Mouse (Mus musculus) MEL (cell line): ENCODE data around the gene Mfsd4a. TPM values are rescaled to one million over a fixed set of nuclear protein-coding genes. Genes with fewer than 3 reads are reported as not detected.

Experiments
- DNase-seq: peaks from one replicate; pipeline ENCODE4 v3.0.0; 2011; ENCODE audit warnings: low read depth, low spot score
- H3K27ac ChIP-seq: 2 replicates; pipeline ENCODE4 v1.5.1; 2012; ENCODE audit warnings: low read depth, mild to moderate bottlenecking, control low read depth, low read length, moderate library complexity; ENCODE audit not compliant: control insufficient read depth
- H3K27me3 ChIP-seq, 2 experiments: fragments of 150-350 bp in 1 of 2; sonication (generic) in 1 of 2; 2 replicates each; pipeline ENCODE4 v1.6.1; 2012; ENCODE audit warnings: low read length in 2 of 2, mild to moderate bottlenecking in 2 of 2, improper control_type of control experiment in 1 of 2, moderate library complexity in 1 of 2; ENCODE audit not compliant: insufficient read depth in 2 of 2, control insufficient read depth in 1 of 2
- H3K36me3 ChIP-seq, 2 experiments: 2 replicates each; pipeline ENCODE4 v1.6.1; 2012 to 2014; ENCODE audit warnings: low read length in 2 of 2, improper control_type of control experiment in 1 of 2, inconsistent platforms in 1 of 2, mild to moderate bottlenecking in 1 of 2; ENCODE audit not compliant: insufficient read depth in 2 of 2, control insufficient read depth in 1 of 2
- H3K4me1 ChIP-seq, 2 experiments: fragments of 150-350 bp in 1 of 2; sonication (generic) in 1 of 2; 2 replicates each; pipeline ENCODE4 v1.6.1; 2012; ENCODE audit warnings: low read length in 2 of 2, improper control_type of control experiment in 1 of 2, mild to moderate bottlenecking in 1 of 2; ENCODE audit not compliant: insufficient read depth in 2 of 2, control insufficient read depth in 1 of 2
- H3K4me3 ChIP-seq, 2 experiments: fragments of 150-350 bp in 1 of 2; sonication (generic) in 1 of 2; 2 replicates each; pipeline ENCODE4 v1.5.1; 2012; ENCODE audit warnings: low read depth in 2 of 2, low read length in 2 of 2, mild to moderate bottlenecking in 2 of 2, moderate library complexity in 2 of 2, control low read depth in 1 of 2, improper control_type of control experiment in 1 of 2; ENCODE audit not compliant: control insufficient read depth in 1 of 2, insufficient read depth in 1 of 2
- H3K79me2 ChIP-seq: 2 replicates; pipeline ENCODE4 v1.6.1; 2012; ENCODE audit warnings: mild to moderate bottlenecking, low read length, moderate library complexity; ENCODE audit not compliant: control insufficient read depth, poor library complexity, insufficient read depth
- H3K9ac ChIP-seq: 2 replicates; pipeline ENCODE4 v1.6.1; 2012; ENCODE audit warnings: low read depth, mild to moderate bottlenecking, control low read depth, low read length, moderate library complexity; ENCODE audit not compliant: control insufficient read depth, poor library complexity, severe bottlenecking
- H3K9me3 ChIP-seq: fragments of 150-350 bp; sonication (generic); replicated peaks from 2 replicates; pipeline ENCODE4 v1.6.1; 2012; ENCODE audit warnings: mild to moderate bottlenecking, low read length, improper control_type of control experiment, moderate library complexity; ENCODE audit not compliant: insufficient read depth
- BHLHE40 ChIP-seq: IDR thresholded peaks from 2 replicates; pipeline ENCODE4 v1.6.1; 2012; ENCODE audit warnings: low read depth, mild to moderate bottlenecking, inconsistent platforms, low read length, improper control_type of control experiment, borderline replicate concordance
- CHD1 ChIP-seq: IDR thresholded peaks from 2 replicates; pipeline ENCODE4 v1.6.1; 2012; ENCODE audit warnings: low read depth, mild to moderate bottlenecking, inconsistent platforms, low read length, improper control_type of control experiment
- CTCF ChIP-seq, 3 experiments: IDR thresholded peaks in 2 of 3; conservative IDR thresholded peaks in 1 of 3; 2 replicates each; pipeline ENCODE4 v1.5.1; 2011 to 2012; ENCODE audit warnings: low read length in 3 of 3, low read depth in 2 of 3, mild to moderate bottlenecking in 2 of 3, improper control_type of control experiment in 1 of 3, inconsistent platforms in 1 of 3, mixed read lengths in 1 of 3, moderate library complexity in 1 of 3; ENCODE audit not compliant: control insufficient read depth in 1 of 3, insufficient read depth in 1 of 3, poor library complexity in 1 of 3, severe bottlenecking in 1 of 3
- ETS1 ChIP-seq: IDR thresholded peaks from 2 replicates; pipeline ENCODE4 v1.6.1; 2012; ENCODE audit warnings: low read depth, mild to moderate bottlenecking, inconsistent platforms, low read length, improper control_type of control experiment, moderate library complexity
- GABPA ChIP-seq: IDR thresholded peaks from 2 replicates; pipeline ENCODE4 v1.6.1; 2012; ENCODE audit warnings: low read depth, mild to moderate bottlenecking, inconsistent platforms, low read length, improper control_type of control experiment, moderate library complexity
- HCFC1 ChIP-seq: IDR thresholded peaks from 2 replicates; pipeline ENCODE4 v1.6.1; 2012; ENCODE audit warnings: low read depth, mild to moderate bottlenecking, inconsistent platforms, low read length, improper control_type of control experiment, moderate library complexity
- JUND ChIP-seq: IDR thresholded peaks from 2 replicates; pipeline ENCODE4 v1.6.1; 2011; ENCODE audit warnings: low read depth, mild to moderate bottlenecking, improper control_type of control experiment, low read length
- KAT2A ChIP-seq: conservative IDR thresholded peaks from 2 replicates; pipeline ENCODE4 v1.6.1; 2012; ENCODE audit warnings: low read depth, low read length, improper control_type of control experiment, inconsistent platforms
- MAX ChIP-seq: IDR thresholded peaks from 2 replicates; pipeline ENCODE4 v1.6.1; 2011; ENCODE audit warnings: low read length, improper control_type of control experiment
- MXI1 ChIP-seq: IDR thresholded peaks from 2 replicates; pipeline ENCODE4 v1.6.1; 2011; ENCODE audit warnings: mild to moderate bottlenecking, low read depth, low read length, improper control_type of control experiment
- MYB ChIP-seq: IDR thresholded peaks from 2 replicates; pipeline ENCODE4 v1.6.1; 2011; ENCODE audit warnings: mild to moderate bottlenecking, low read depth, low read length, improper control_type of control experiment
- MYC ChIP-seq: IDR thresholded peaks from 2 replicates; pipeline ENCODE4 v1.6.1; 2011; ENCODE audit warnings: low read depth, mild to moderate bottlenecking, low read length, improper control_type of control experiment, moderate library complexity
- NELFE ChIP-seq: IDR thresholded peaks from 2 replicates; pipeline ENCODE4 v1.6.1; 2011; ENCODE audit warnings: low read depth, low read length, improper control_type of control experiment
- NRF1 ChIP-seq: IDR thresholded peaks from 2 replicates; pipeline ENCODE4 v1.6.1; 2014; ENCODE audit warnings: low read depth, mild to moderate bottlenecking, inconsistent platforms, low read length, improper control_type of control experiment, moderate library complexity; ENCODE audit not compliant: poor library complexity, insufficient read depth, severe bottlenecking
- RCOR1 ChIP-seq: IDR thresholded peaks from 2 replicates; pipeline ENCODE4 v1.6.1; 2012; ENCODE audit warnings: low read depth, mild to moderate bottlenecking, inconsistent platforms, low read length, improper control_type of control experiment
- TAL1 ChIP-seq: IDR thresholded peaks from 2 replicates; pipeline ENCODE4 v1.6.1; 2012; ENCODE audit warnings: mild to moderate bottlenecking, inconsistent platforms, low read length, moderate library complexity, mixed read lengths
- ZC3H11A ChIP-seq: IDR thresholded peaks from 2 replicates; pipeline ENCODE4 v1.6.1; 2012; ENCODE audit warnings: low read depth, mild to moderate bottlenecking, inconsistent platforms, low read length, improper control_type of control experiment
- polyA plus RNA-seq, 2 experiments: library from polyadenylated mRNA; stranded (reverse) in 1 of 2; unstranded in 1 of 2; fragments of >175 nt in 1 of 2; fragments of >200 nt in 1 of 2; gene quantifications; 2 replicates each; pipeline versions ENCODE4 v1.2.1 to v1.2.4; 2012; ENCODE audit warnings: low replicate concordance in 2 of 2, low read depth in 1 of 2; ENCODE audit not compliant: insufficient read length in 2 of 2, insufficient read depth in 1 of 2, missing spikeins in 1 of 2
- total RNA-seq: library from RNA; depleted of rRNA; stranded (reverse); fragments of 300-350 nt; gene quantifications from 2 replicates; pipeline ENCODE4 v1.2.3, GENCODE M21; 2012; rRNA removed

Gene Mfsd4a
- total and polyA plus RNA-seq, 3 experiments = 3.6 to 15.5 TPM; not detected in 1

- Histone ChIP-seq H3K27ac (no peak overlapping the region), H3K4me3 (no peak overlapping the region), H3K9me3 (no peaks in the 10 kb centered on the region), H3K79me2 (peaks cover 56% of the 10 kb centered on the region), H3K36me3 (peaks cover 0 to 18% of the 10 kb centered on the region in 2 experiments; a peak in 3 of 4 replicates), H3K27me3 (no peaks in the 10 kb centered on the region), H3K4me1 (peaks cover 5 to 10% of the 10 kb centered on the region in 2 experiments; a peak in 2 of 4 replicates), H3K9ac (no peak overlapping the region)
- DNase-seq = no peak
- TF ChIP-seq BHLHE40 = no peak
- TF ChIP-seq MYC = no peak
- TF ChIP-seq NRF1 = no peak
- TF ChIP-seq JUND = no peak
- TF ChIP-seq TAL1 = no peak
- TF ChIP-seq ETS1 = no peak
- TF ChIP-seq MXI1 = no peak
- TF ChIP-seq MAX = no peak
- no peak for TF ChIP-seq HCFC1
- TF ChIP-seq MYB = no peak
- no peak for TF ChIP-seq CHD1
- TF ChIP-seq CTCF (IDR thresholded peaks at IDR 0.05 in 2 of 3, conservative IDR thresholded peaks at IDR 0.05 in 1 of 3; ENCODE audit: control insufficient read depth in 1 of 3, insufficient read depth in 1 of 3, low read depth in 2 of 3, low read length in 3 of 3, poor library complexity in 1 of 3, severe bottlenecking in 1 of 3) = no peak
- TF ChIP-seq GABPA = no peak
- no peak for TF ChIP-seq RCOR1
- TF ChIP-seq ZC3H11A = no peak
- TF ChIP-seq KAT2A = no peak
- no peak for TF ChIP-seq NELFE
Observed at GRCm38 (mm10) chr1:131973991-131974390, 93.9 kb downstream of the Mfsd4a start.

Other genes with a start within 250 kb of the Mfsd4a start
- gene Slc41a1, start 240.6 kb downstream of the Mfsd4a start, total RNA-seq = 3.4 and 3.8 TPM in 2 replicates
- gene Slc41a1, start 240.6 kb downstream of the Mfsd4a start, polyA plus RNA-seq = 1 to 10 TPM in 1 of 2 experiments, not detected in 1; 8.3 TPM
- 22.1 and 23.5 TPM in 2 replicates for gene Rab29, start 200.8 kb downstream of the Mfsd4a start, total RNA-seq
- gene Rab29, start 200.8 kb downstream of the Mfsd4a start, polyA plus RNA-seq = 10 to 100 TPM in 1 of 2 experiments, not detected in 1; 26.3 TPM
- 113 and 121 TPM in 2 replicates for gene Nucks1, start 157.5 kb downstream of the Mfsd4a start, total RNA-seq
- gene Nucks1, start 157.5 kb downstream of the Mfsd4a start, polyA plus RNA-seq = 10 to 100 TPM; 53.7 to 84.0 TPM
- 34.1 and 40.7 TPM in 2 replicates for gene Slc45a3, start 105.1 kb downstream of the Mfsd4a start, total RNA-seq
- 10 to 100 TPM in 1 of 2 experiments, not detected in 1; 15.6 TPM for gene Slc45a3, start 105.1 kb downstream of the Mfsd4a start, polyA plus RNA-seq
- gene Elk4, start 60.5 kb downstream of the Mfsd4a start, total RNA-seq = 18.8 and 19.4 TPM in 2 replicates
- 100 to 1,000 TPM in 1 of 2 experiments, 10 to 100 TPM in 1; 20.3 to 191 TPM for gene Elk4, start 60.5 kb downstream of the Mfsd4a start, polyA plus RNA-seq
- 0.56 and 1.3 TPM in 2 replicates for gene Cdk18, start 71.6 kb upstream of the Mfsd4a start, total RNA-seq
- gene Cdk18, start 71.6 kb upstream of the Mfsd4a start, polyA plus RNA-seq = 10 to 100 TPM in 1 of 2 experiments, not detected in 1; 15.7 TPM
- gene Lemd1, start 123.4 kb upstream of the Mfsd4a start, total RNA-seq = not detected in 2 replicates
- not detected for gene Lemd1, start 123.4 kb upstream of the Mfsd4a start, polyA plus RNA-seq
- gene AC124108.1, start 123.4 kb upstream of the Mfsd4a start, total RNA-seq = not detected in 2 replicates
- gene AC124108.1, start 123.4 kb upstream of the Mfsd4a start, polyA plus RNA-seq = not detected
- gene Gm10188, start 161.7 kb upstream of the Mfsd4a start, total RNA-seq = not detected in 2 replicates
- gene Gm10188, start 161.7 kb upstream of the Mfsd4a start, polyA plus RNA-seq = not detected
- not detected in 2 replicates for gene Klhdc8a, start 230.6 kb upstream of the Mfsd4a start, total RNA-seq
- gene Klhdc8a, start 230.6 kb upstream of the Mfsd4a start, polyA plus RNA-seq = not detected
- gene Nuak2, start 248.1 kb upstream of the Mfsd4a start, total RNA-seq = 2.8 and 3.2 TPM in 2 replicates
- gene Nuak2, start 248.1 kb upstream of the Mfsd4a start, polyA plus RNA-seq = 1 to 10 TPM in 1 of 2 experiments, not detected in 1; 3.0 TPM